Mouse (Mus musculus) CH12.LX (cell line): ENCODE results near the gene Rbms1.

Experiments used
- CTCF ChIP-seq, 2 experiments: IDR thresholded peaks in 1 of 2; conservative IDR thresholded peaks in 1 of 2; 2 replicates each; pipeline ENCODE4 v1.5.1; 2011 to 2012; ENCODE audit warnings: low read depth in 2 of 2, low read length in 2 of 2, improper control_type of control experiment in 1 of 2, inconsistent platforms in 1 of 2, mild to moderate bottlenecking in 1 of 2, moderate library complexity in 1 of 2
- EP300 ChIP-seq: IDR thresholded peaks from 2 replicates; pipeline ENCODE4 v1.6.1; 2011; ENCODE audit warnings: low read length, improper control_type of control experiment
- MAFK ChIP-seq: IDR thresholded peaks from 2 replicates; pipeline ENCODE4 v1.6.1; 2011; ENCODE audit warnings: low read length, improper control_type of control experiment; ENCODE audit not compliant: insufficient replicate concordance
- MXI1 ChIP-seq: IDR thresholded peaks from 2 replicates; pipeline ENCODE4 v1.6.1; 2011; ENCODE audit warnings: mild to moderate bottlenecking, low read depth, low read length, improper control_type of control experiment
- USF1 ChIP-seq: IDR thresholded peaks from 2 replicates; pipeline ENCODE4 v1.6.1; 2014; ENCODE audit warnings: low read depth, mild to moderate bottlenecking, inconsistent platforms, low read length, improper control_type of control experiment

DNA sequence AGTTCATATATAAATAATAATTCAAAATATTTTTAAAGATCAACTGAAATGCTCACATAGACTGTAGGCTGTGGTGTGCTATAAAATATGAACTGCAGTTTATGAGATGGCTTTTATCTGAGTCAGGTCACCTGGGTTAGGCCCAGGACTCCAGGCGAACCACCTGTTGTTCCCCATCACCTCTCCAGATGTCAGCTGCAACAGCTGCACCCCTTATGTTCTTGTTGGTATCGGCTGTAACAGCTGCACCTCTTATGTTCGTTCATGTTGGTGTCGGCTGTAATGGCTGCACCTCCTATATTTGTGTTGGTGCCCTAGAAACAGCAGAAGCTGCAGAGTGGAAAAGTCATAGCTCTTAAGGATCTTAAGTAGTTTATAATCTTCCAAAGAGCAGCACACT is 252.7 kb downstream of the Rbms1 start:
- TF ChIP-seq EP300 (no peak), USF1 (no peak), MAFK (no peak), MXI1 (no peak), CTCF (conservative IDR thresholded peaks at IDR 0.05 in 1 of 2, IDR thresholded peaks at IDR 0.05 in 1 of 2; ENCODE audit: low read depth in 2 of 2, low read length in 2 of 2) (no peak)
